Mouse (Mus musculus): ENCODE results near the gene Foxp1. TPM values are rescaled to one million over a fixed set of nuclear protein-coding genes. Genes with fewer than 3 reads are reported as not detected.
A peak's percentile ranks its signal among the peaks of the same experiment; 100 is the strongest.

The Foxp1 gene
- polyA plus RNA-seq, 1 experiment: 162 TPM

DNA sequence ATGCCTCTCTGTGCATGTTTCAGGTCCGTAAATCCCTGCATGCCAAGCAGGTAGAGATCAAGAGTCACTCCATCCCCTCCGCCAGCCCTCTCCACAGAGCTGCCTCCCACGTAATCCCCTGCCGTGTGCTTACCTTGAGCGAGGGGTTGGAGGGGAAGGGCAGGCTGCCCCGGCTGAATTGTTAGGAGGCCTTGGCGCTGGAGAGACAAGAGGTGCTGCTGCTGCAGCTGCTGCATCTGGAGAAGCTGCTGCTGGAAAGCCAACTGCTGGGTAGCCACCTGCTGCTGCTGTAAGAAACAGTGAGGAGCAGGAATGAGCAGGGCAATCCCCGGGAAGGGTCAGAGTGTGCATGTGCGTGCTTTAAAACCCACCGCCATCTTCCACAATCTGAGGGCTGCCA lies 512.8 kb downstream of the Foxp1 start:
- peaks cover 50% of the 10 kb centered on the region for H3K36me3 ChIP-seq (ENCODE audit: control insufficient read depth, insufficient read depth, low read length)
- no peak for TF ChIP-seq CTCF (IDR thresholded peaks at IDR 0.05; ENCODE audit: extremely low read depth, insufficient read depth, insufficient read length, insufficient replicate concordance)
- TF ChIP-seq POLR2A (IDR thresholded peaks at IDR 0.05; ENCODE audit: low read depth, low read length): no peak
- no peak for DNase-seq (ENCODE audit: low read depth in 1 of 2, low spot score in 2 of 2)
- H3K4me3 ChIP-seq (ENCODE audit: extremely low read depth, insufficient read depth, insufficient read length): no peak overlapping the region
- H3K27me3 ChIP-seq (ENCODE audit: control insufficient read depth, insufficient read depth, low read length): no peaks in the 10 kb centered on the region
- peaks cover 14% of the 10 kb centered on the region; the same call in 1 of the 2 replicates for H3K4me1 ChIP-seq (ENCODE audit: control insufficient read depth, insufficient read depth, insufficient read length)
- WGBS: 97% methylated on average over 10 of the region's 10 CpGs
- no peak overlapping the region for H3K27ac ChIP-seq (ENCODE audit: insufficient read depth, low read length)

- peaks cover 42% of the 10 kb centered on the region for H3K36me3 ChIP-seq (ENCODE audit: control insufficient read depth, insufficient read depth, low read length)
- H3K27me3 ChIP-seq (ENCODE audit: control insufficient read depth, insufficient read depth, low read length): no peaks in the 10 kb centered on the region
- DNase-seq (ENCODE audit: low read depth in 1 of 2, low spot score in 2 of 2): no peak
- WGBS: 96% methylated on average over 1 of the region's 1 CpGs
- H3K27ac ChIP-seq (ENCODE audit: insufficient read depth, low read length): peak overlapping the region; percentile 81; the same call in 1 of the 2 replicates
- H3K4me1 ChIP-seq (ENCODE audit: control insufficient read depth, insufficient read depth, insufficient read length): peaks cover 11% of the 10 kb centered on the region; the same call in 1 of the 2 replicates
- no peak overlapping the region for H3K4me3 ChIP-seq (ENCODE audit: extremely low read depth, insufficient read depth, insufficient read length)
- TF ChIP-seq POLR2A (IDR thresholded peaks at IDR 0.05; ENCODE audit: low read depth, low read length) (no peak), CTCF (IDR thresholded peaks at IDR 0.05; ENCODE audit: extremely low read depth, insufficient read depth, insufficient read length, insufficient replicate concordance) (no peak; the same call in 1 of the 2 replicates)
Observed at GRCm38 (mm10) chr6:99008565-99008964, 514.0 kb downstream of the Foxp1 start.

DNA sequence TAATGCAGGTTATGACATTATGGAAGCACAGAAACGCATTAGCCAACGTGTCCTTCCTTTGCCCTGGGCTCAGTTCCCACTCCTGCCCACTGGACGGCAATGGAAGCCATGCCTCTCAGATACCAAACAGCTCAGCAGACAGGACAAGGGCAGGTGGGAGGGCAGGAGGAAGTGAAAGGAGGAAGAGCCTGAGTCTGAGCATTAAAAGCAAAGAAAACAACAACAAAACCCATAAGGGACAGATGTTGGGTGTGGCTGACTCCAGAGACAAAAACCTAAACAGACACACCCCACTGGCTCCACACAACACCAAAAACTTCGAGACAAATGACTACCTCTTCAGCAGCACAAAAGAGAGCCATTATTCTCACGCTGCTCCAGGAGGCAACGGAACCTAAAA lies 515.0 kb downstream of the Foxp1 start:
- H3K27me3 ChIP-seq (ENCODE audit: control insufficient read depth, insufficient read depth, low read length): no peaks in the 10 kb centered on the region
- DNase-seq (ENCODE audit: low read depth in 1 of 2, low spot score in 2 of 2): peak; percentile 48 to 53
- H3K4me1 ChIP-seq (ENCODE audit: control insufficient read depth, insufficient read depth, insufficient read length): peaks cover 11% of the 10 kb centered on the region; the same call in 1 of the 2 replicates
- peaks cover 48% of the 10 kb centered on the region for H3K36me3 ChIP-seq (ENCODE audit: control insufficient read depth, insufficient read depth, low read length)
- no peak overlapping the region for H3K4me3 ChIP-seq (ENCODE audit: extremely low read depth, insufficient read depth, insufficient read length)
- peak overlapping the region; percentile 81 for H3K27ac ChIP-seq (ENCODE audit: insufficient read depth, low read length)
- 40% methylated on average over 6 of the region's 6 CpGs for WGBS
- no peak for TF ChIP-seq POLR2A (IDR thresholded peaks at IDR 0.05; ENCODE audit: low read depth, low read length)
- TF ChIP-seq CTCF (IDR thresholded peaks at IDR 0.05; ENCODE audit: extremely low read depth, insufficient read depth, insufficient read length, insufficient replicate concordance): peak; percentile 18; the same call in 1 of the 2 replicates

DNA sequence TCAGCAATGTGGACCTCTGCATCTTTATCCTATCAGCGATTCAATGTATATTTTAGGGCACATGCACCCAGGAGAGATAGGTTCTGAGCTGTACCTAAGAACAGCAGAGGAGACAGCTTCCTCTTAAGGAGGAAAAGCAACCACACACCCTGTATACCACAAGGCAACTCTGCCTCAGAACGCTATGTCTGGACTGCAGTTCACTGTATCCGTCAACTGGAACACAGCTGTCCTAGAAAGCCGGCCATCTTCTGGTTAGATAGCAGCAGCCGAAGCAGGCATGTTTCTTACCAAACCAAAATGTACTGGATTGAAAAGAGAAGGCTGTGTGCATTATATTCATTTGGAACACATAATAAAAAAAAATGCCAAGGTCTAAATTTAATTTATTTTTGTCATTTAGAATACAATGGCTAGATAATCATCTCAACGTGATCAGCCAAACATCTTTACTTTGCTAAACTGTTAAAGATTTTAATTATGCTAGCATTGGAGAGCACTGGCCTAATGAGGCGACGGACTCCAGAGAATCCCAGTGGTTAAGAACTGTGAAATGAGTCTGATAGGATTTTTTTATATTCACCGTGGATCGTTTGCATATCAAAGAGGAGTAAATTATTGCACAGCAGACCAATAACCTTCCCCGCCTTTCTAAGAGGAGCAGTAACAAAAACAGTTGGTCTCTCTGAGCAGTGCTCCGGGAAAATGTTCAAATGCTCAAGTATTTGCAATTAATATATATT lies 518.1 kb downstream of the Foxp1 start:
- no peak overlapping the region for H3K27ac ChIP-seq (ENCODE audit: insufficient read depth, low read length)
- H3K4me1 ChIP-seq (ENCODE audit: control insufficient read depth, insufficient read depth, insufficient read length): peaks cover 11% of the 10 kb centered on the region; the same call in 1 of the 2 replicates
- no peaks in the 10 kb centered on the region for H3K27me3 ChIP-seq (ENCODE audit: control insufficient read depth, insufficient read depth, low read length)
- H3K36me3 ChIP-seq (ENCODE audit: control insufficient read depth, insufficient read depth, low read length): peaks cover 56% of the 10 kb centered on the region
- TF ChIP-seq CTCF (IDR thresholded peaks at IDR 0.05; ENCODE audit: extremely low read depth, insufficient read depth, insufficient read length, insufficient replicate concordance) (no peak), POLR2A (IDR thresholded peaks at IDR 0.05; ENCODE audit: low read depth, low read length) (no peak)
- no peak overlapping the region for H3K4me3 ChIP-seq (ENCODE audit: extremely low read depth, insufficient read depth, insufficient read length)
- 73% methylated on average over 12 of the region's 12 CpGs for WGBS
- no peak for DNase-seq (ENCODE audit: low read depth in 1 of 2, low spot score in 2 of 2)

GRCm38 (mm10) chr6:99003108-99003709 lies 519.3 kb downstream of the Foxp1 start:
- no peak overlapping the region for H3K4me3 ChIP-seq (ENCODE audit: extremely low read depth, insufficient read depth, insufficient read length)
- H3K27ac ChIP-seq (ENCODE audit: insufficient read depth, low read length): no peak overlapping the region
- 76% methylated on average over 15 of the region's 15 CpGs for WGBS
- TF ChIP-seq CTCF (IDR thresholded peaks at IDR 0.05; ENCODE audit: extremely low read depth, insufficient read depth, insufficient read length, insufficient replicate concordance): no peak
- TF ChIP-seq POLR2A (IDR thresholded peaks at IDR 0.05; ENCODE audit: low read depth, low read length): no peak
- peaks cover 15% of the 10 kb centered on the region for H3K4me1 ChIP-seq (ENCODE audit: control insufficient read depth, insufficient read depth, insufficient read length)
- peaks cover 49% of the 10 kb centered on the region for H3K36me3 ChIP-seq (ENCODE audit: control insufficient read depth, insufficient read depth, low read length)
- no peaks in the 10 kb centered on the region for H3K27me3 ChIP-seq (ENCODE audit: control insufficient read depth, insufficient read depth, low read length)
- DNase-seq (ENCODE audit: low read depth in 1 of 2, low spot score in 2 of 2): no peak

DNA sequence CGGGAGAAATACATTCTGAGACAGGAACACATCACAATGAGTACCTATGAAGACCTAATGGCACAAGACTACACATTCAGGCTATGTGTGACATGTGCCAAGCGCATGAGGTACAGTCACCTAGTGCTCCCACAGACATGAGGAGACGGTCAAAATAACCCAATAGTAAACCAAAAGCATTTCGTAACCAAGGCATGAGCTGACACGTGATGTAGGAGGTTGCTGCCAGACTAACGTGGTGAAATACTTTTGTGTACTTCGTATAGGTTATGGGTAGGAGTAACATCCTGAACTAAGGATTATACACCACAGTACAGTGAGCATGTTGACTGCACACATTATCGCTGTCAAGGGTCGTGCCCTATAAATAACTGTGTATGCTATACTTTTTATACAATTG lies 520.9 kb downstream of the Foxp1 start:
- Histone ChIP-seq H3K4me3 (ENCODE audit: extremely low read depth, insufficient read depth, insufficient read length) (no peak overlapping the region), H3K27ac (ENCODE audit: insufficient read depth, low read length) (no peak overlapping the region), H3K36me3 (ENCODE audit: control insufficient read depth, insufficient read depth, low read length) (peaks cover 42% of the 10 kb centered on the region), H3K27me3 (ENCODE audit: control insufficient read depth, insufficient read depth, low read length) (no peaks in the 10 kb centered on the region), H3K4me1 (ENCODE audit: control insufficient read depth, insufficient read depth, insufficient read length) (peaks cover 17% of the 10 kb centered on the region)
- 88% methylated on average over 9 of the region's 9 CpGs for WGBS
- no peak for DNase-seq (ENCODE audit: low read depth in 1 of 2, low spot score in 2 of 2)
- TF ChIP-seq POLR2A (IDR thresholded peaks at IDR 0.05; ENCODE audit: low read depth, low read length) (no peak), CTCF (IDR thresholded peaks at IDR 0.05; ENCODE audit: extremely low read depth, insufficient read depth, insufficient read length, insufficient replicate concordance) (no peak)
